In the genomic region with DNA sequence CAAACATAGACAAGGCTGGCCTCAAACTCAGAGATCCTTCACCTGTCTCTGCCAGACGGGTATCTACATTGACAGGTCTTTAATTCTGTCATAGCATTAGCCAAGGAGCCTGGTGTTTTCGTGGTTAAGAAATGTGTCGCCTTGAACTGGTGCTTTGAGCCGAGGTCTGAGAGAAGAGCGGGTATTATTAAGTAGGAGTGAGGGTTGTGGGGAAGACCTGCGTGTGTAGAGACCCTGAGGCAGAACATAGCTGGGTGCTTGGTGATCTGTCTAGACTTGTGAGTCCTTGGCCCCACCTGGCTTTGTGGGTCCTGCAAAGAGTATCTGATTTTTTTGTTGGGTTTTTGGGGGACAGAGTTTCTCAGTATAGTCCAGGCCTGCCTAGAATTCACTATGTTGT, we compare ENCODE assay signal across 12 mouse cellular contexts. TPM values are rescaled to one million over a fixed set of nuclear protein-coding genes. Genes with fewer than 3 reads are reported as not detected.
DNase-seq lines count a peak whose midpoint lies in the region; ATAC-seq and TF ChIP-seq lines count a peak whose summit lies in the region.
"Had no signal": no experiment of that assay in that cellular context is flagged by ENCODE, and none has a peak within 500 bp of the region (broad histone marks: within the 10 kb centered on the region; RNA-seq: fewer than 3 reads in every experiment).

No protein-coding gene starts in this region.

- H3K9me3 ChIP-seq in heart, embryonic 12.5 days (replicated peaks) = no peaks in the 10 kb centered on the region
- no peaks in the 10 kb centered on the region for H3K9me3 ChIP-seq in embryonic facial prominence, embryonic 13.5 days
- no peaks in the 10 kb centered on the region for H3K9me3 ChIP-seq in stomach, embryonic 16.5 days (replicated peaks; ENCODE audit: control insufficient read depth, low read length)
- H3K9me3 ChIP-seq: forebrain, embryonic 15.5 days; hindbrain, embryonic 15.5 days; liver, embryonic 12.5 days had no signal

- H3K9ac ChIP-seq in heart, embryonic 12.5 days = no peak overlapping the region
- 0 out of 2 replicates have a peak overlapping the region, but pooled peaks have one; percentile 11 for H3K9ac ChIP-seq in embryonic facial prominence, embryonic 13.5 days
- H3K9ac ChIP-seq in stomach, embryonic 16.5 days (ENCODE audit: low read length) = no peak overlapping the region

- TF ChIP-seq CTCF in spleen, adult 2 months (IDR thresholded peaks at IDR 0.05; ENCODE audit: extremely low read depth, insufficient read depth, insufficient read length, insufficient replicate concordance) = no peak

- no peak for DNase-seq in heart, postnatal 4 days
- DNase-seq in spleen, adult 2 months (ENCODE audit: low read depth in 1 of 2, low spot score in 2 of 2) = no peak
- DNase-seq in spleen, postnatal 36 days (ENCODE audit: low spot score in 2 of 2) = no peak
- DNase-seq in left cerebral cortex, adult 8-10 months (ENCODE audit: low spot score in 2 of 2) = no peak
- DNase-seq: gastrocnemius, postnatal 36 days; kidney, postnatal 14 days had no signal

- WGBS in heart, embryonic 12.5 days = 70% methylated on average over 6 of the region's 6 CpGs
- 41% methylated on average over 6 of the region's 6 CpGs for WGBS in spleen, adult 2 months
- WGBS in embryonic facial prominence, embryonic 13.5 days = 61% methylated on average over 6 of the region's 6 CpGs
- 73% methylated on average over 6 of the region's 6 CpGs for WGBS in stomach, embryonic 16.5 days

- peaks cover 48% of the 10 kb centered on the region for H3K36me3 ChIP-seq in heart, embryonic 12.5 days
- peaks cover 41% of the 10 kb centered on the region for H3K36me3 ChIP-seq in spleen, adult 2 months (ENCODE audit: control insufficient read depth, insufficient read depth, low read length)
- peaks cover 60% of the 10 kb centered on the region for H3K36me3 ChIP-seq in embryonic facial prominence, embryonic 13.5 days
- no peaks in the 10 kb centered on the region; the same call in 1 of the 2 replicates for H3K36me3 ChIP-seq in stomach, embryonic 16.5 days (ENCODE audit: control insufficient read depth, insufficient read depth, low read length)

- no peak for ATAC-seq in heart, embryonic 12.5 days (ENCODE audit: insufficient number of reproducible peaks, low FRiP score)
- no peak for ATAC-seq in embryonic facial prominence, embryonic 13.5 days (ENCODE audit: insufficient number of reproducible peaks, insufficient read depth, low FRiP score, low TSS enrichment, low read depth)
- ATAC-seq in stomach, embryonic 16.5 days (ENCODE audit: insufficient read depth, low FRiP score) = no peak

- no peaks in the 10 kb centered on the region for H3K27me3 ChIP-seq in heart, embryonic 12.5 days (replicated peaks)
- no peaks in the 10 kb centered on the region for H3K27me3 ChIP-seq in spleen, adult 2 months (ENCODE audit: control insufficient read depth, insufficient read depth, low read length)
- no peaks in the 10 kb centered on the region for H3K27me3 ChIP-seq in embryonic facial prominence, embryonic 13.5 days
- no peaks in the 10 kb centered on the region for H3K27me3 ChIP-seq in stomach, embryonic 16.5 days (ENCODE audit: control insufficient read depth, insufficient read depth, low read length)
- H3K27me3 ChIP-seq: forebrain, embryonic 15.5 days; hindbrain, embryonic 15.5 days; liver, embryonic 12.5 days had no signal

- no peak for TF ChIP-seq POLR2A in spleen, adult 2 months (IDR thresholded peaks at IDR 0.05; ENCODE audit: low read depth, low read length)

- peaks cover 21% of the 10 kb centered on the region for H3K4me1 ChIP-seq in heart, embryonic 12.5 days (replicated peaks)
- peaks cover 37% of the 10 kb centered on the region; the same call in 1 of the 2 replicates for H3K4me1 ChIP-seq in spleen, adult 2 months (ENCODE audit: control insufficient read depth, insufficient read depth, insufficient read length)
- peaks cover 31% of the 10 kb centered on the region for H3K4me1 ChIP-seq in embryonic facial prominence, embryonic 13.5 days
- peaks cover 14% of the 10 kb centered on the region for H3K4me1 ChIP-seq in stomach, embryonic 16.5 days (ENCODE audit: control insufficient read depth, insufficient read depth, low read length)

- 0 out of 2 replicates have a peak overlapping the region, but pooled peaks have one; percentile 77 for H3K27ac ChIP-seq in heart, embryonic 12.5 days (ENCODE audit: poor library complexity, severe bottlenecking)
- H3K27ac ChIP-seq in spleen, adult 2 months (ENCODE audit: insufficient read depth, low read length) = peak overlapping the region; percentile 99
- peak overlapping the region; percentile 48; the same call in 1 of the 2 replicates for H3K27ac ChIP-seq in embryonic facial prominence, embryonic 13.5 days
- 0 out of 2 replicates have a peak overlapping the region, but pooled peaks have one; percentile 81 for H3K27ac ChIP-seq in stomach, embryonic 16.5 days (ENCODE audit: low read length)

- H3K4me2 ChIP-seq in heart, embryonic 12.5 days = no peak overlapping the region
- H3K4me2 ChIP-seq in embryonic facial prominence, embryonic 13.5 days = no peak overlapping the region
- H3K4me2 ChIP-seq in stomach, embryonic 16.5 days (ENCODE audit: low read depth, low read length) = no peak overlapping the region

- no peak overlapping the region for H3K4me3 ChIP-seq in heart, embryonic 12.5 days
- H3K4me3 ChIP-seq in spleen, adult 2 months (ENCODE audit: extremely low read depth, insufficient read depth, insufficient read length) = peak overlapping the region; percentile 81
- H3K4me3 ChIP-seq in embryonic facial prominence, embryonic 13.5 days = no peak overlapping the region
- H3K4me3 ChIP-seq in stomach, embryonic 16.5 days (replicated peaks; ENCODE audit: low read length) = no peak overlapping the region
- H3K4me3 ChIP-seq: liver, embryonic 12.5 days had no signal

RNA-seq across cellular contexts. Expression of a gene that starts 5.7 kb away (rescaled TPM):
- polyA plus RNA-seq in heart, embryonic 12.5 days (2016; fragmentation: Nextera tagmentation; extraction: Ambion mirVana) = 5.8 and 7.1 TPM in 2 replicates
- total RNA-seq in heart, postnatal 4 days (2021) = 1 to 10 TPM; 9.1 to 9.3 TPM
- polyA plus RNA-seq in spleen, adult 2 months (2012; rRNA removed) = 137 and 262 TPM in 2 replicates
- polyA plus RNA-seq in embryonic facial prominence, embryonic 13.5 days (2015; fragmentation: Nextera tagmentation; extraction: Ambion mirVana) = 13.3 and 13.7 TPM in 2 replicates
- 13.7 and 15.7 TPM in 2 replicates for polyA plus RNA-seq in stomach, embryonic 16.5 days (2015; fragmentation: Nextera tagmentation; extraction: Ambion mirVana)
- total RNA-seq in left cerebral cortex, adult 8-10 months (2022) = 10 to 100 TPM; 11.8 to 17.1 (median 14.0) TPM

RNA-seq across cellular contexts. Expression of a gene that starts 15.5 kb away (rescaled TPM):
- 67.5 and 70.3 TPM in 2 replicates for polyA plus RNA-seq in heart, embryonic 12.5 days (2016; fragmentation: Nextera tagmentation; extraction: Ambion mirVana)
- total RNA-seq in heart, postnatal 4 days (2021) = 10 to 100 TPM; 48.2 to 50.4 TPM
- polyA plus RNA-seq in spleen, adult 2 months (2012; rRNA removed) = 4,319 and 4,795 TPM in 2 replicates
- polyA plus RNA-seq in embryonic facial prominence, embryonic 13.5 days (2015; fragmentation: Nextera tagmentation; extraction: Ambion mirVana) = 65.4 and 76.0 TPM in 2 replicates
- 132 and 161 TPM in 2 replicates for polyA plus RNA-seq in stomach, embryonic 16.5 days (2015; fragmentation: Nextera tagmentation; extraction: Ambion mirVana)
- 10 to 100 TPM; 81.8 to 96.8 (median 91.6) TPM for total RNA-seq in left cerebral cortex, adult 8-10 months (2022)

RNA-seq across cellular contexts. Expression of a gene that starts 20.1 kb away (rescaled TPM):
- 17.9 and 19.6 TPM in 2 replicates for polyA plus RNA-seq in heart, embryonic 12.5 days (2016; fragmentation: Nextera tagmentation; extraction: Ambion mirVana)
- 10 to 100 TPM; 10.4 to 11.1 TPM for total RNA-seq in heart, postnatal 4 days (2021)
- polyA plus RNA-seq in spleen, adult 2 months (2012; rRNA removed) = 16.2 and 17.0 TPM in 2 replicates
- 26.8 and 29.6 TPM in 2 replicates for polyA plus RNA-seq in embryonic facial prominence, embryonic 13.5 days (2015; fragmentation: Nextera tagmentation; extraction: Ambion mirVana)
- 23.1 and 23.4 TPM in 2 replicates for polyA plus RNA-seq in stomach, embryonic 16.5 days (2015; fragmentation: Nextera tagmentation; extraction: Ambion mirVana)
- 10 to 100 TPM; 24.7 to 31.7 (median 27.3) TPM for total RNA-seq in left cerebral cortex, adult 8-10 months (2022)

RNA-seq across cellular contexts. Expression of a gene that starts 28.4 kb away (rescaled TPM):
- 14.6 and 16.3 TPM in 2 replicates for polyA plus RNA-seq in heart, embryonic 12.5 days (2016; fragmentation: Nextera tagmentation; extraction: Ambion mirVana)
- total RNA-seq in heart, postnatal 4 days (2021) = 10 to 100 TPM; 11.5 to 12.2 TPM
- polyA plus RNA-seq in spleen, adult 2 months (2012; rRNA removed) = 5.1 and 5.2 TPM in 2 replicates
- 14.1 and 14.6 TPM in 2 replicates for polyA plus RNA-seq in embryonic facial prominence, embryonic 13.5 days (2015; fragmentation: Nextera tagmentation; extraction: Ambion mirVana)
- 15.8 and 17.3 TPM in 2 replicates for polyA plus RNA-seq in stomach, embryonic 16.5 days (2015; fragmentation: Nextera tagmentation; extraction: Ambion mirVana)
- 1 to 10 TPM; 6.8 to 8.0 (median 7.7) TPM for total RNA-seq in left cerebral cortex, adult 8-10 months (2022)

RNA-seq across cellular contexts. Expression of a gene that starts 28.5 kb away (rescaled TPM):
- polyA plus RNA-seq in heart, embryonic 12.5 days (2016; fragmentation: Nextera tagmentation; extraction: Ambion mirVana) = 715 and 742 TPM in 2 replicates
- total RNA-seq in heart, postnatal 4 days (2021) = 100 to 1,000 TPM; 294 to 307 TPM
- polyA plus RNA-seq in spleen, adult 2 months (2012; rRNA removed) = 10.2 and 16.4 TPM in 2 replicates
- 686 and 706 TPM in 2 replicates for polyA plus RNA-seq in embryonic facial prominence, embryonic 13.5 days (2015; fragmentation: Nextera tagmentation; extraction: Ambion mirVana)
- 495 and 585 TPM in 2 replicates for polyA plus RNA-seq in stomach, embryonic 16.5 days (2015; fragmentation: Nextera tagmentation; extraction: Ambion mirVana)
- 100 to 1,000 TPM; 291 to 329 (median 323) TPM for total RNA-seq in left cerebral cortex, adult 8-10 months (2022)

Comparison
In these comparisons a context has a peak if more than half of its experiments do, and no peak if none do; other contexts are left out.
1. H3K27ac ChIP-seq: peak in every context shown above with its lines; median percentile 99 in spleen, adult 2 months; 81 in stomach, embryonic 16.5 days; 77 in heart, embryonic 12.5 days; 48 in embryonic facial prominence, embryonic 13.5 days.
2. RNA of a gene that starts 15.5 kb away (polyA plus RNA-seq): 4,319 to 4,795 TPM in spleen, adult 2 months; 132 to 161 TPM in stomach, embryonic 16.5 days, 67.5 to 70.3 TPM in heart, embryonic 12.5 days and 65.4 to 76.0 TPM in embryonic facial prominence, embryonic 13.5 days; every median in the first group is over 10 times any median in the second.